Mouse (Mus musculus) Patski (cell line): ENCODE measurements around the gene Nfyc. TPM values are rescaled to one million over a fixed set of nuclear protein-coding genes. Genes with fewer than 3 reads are reported as not detected.

Experiments
- ATAC-seq: fragments of 100-300 bp; one replicate; pipeline ENCODE4 v1.8.0; 2021
- CTCF ChIA-PET: fragments of 350-600 bp; sonication (Branson Sonifier 250); formaldehyde crosslinking; loops from one replicate; lab custom pipeline; 2022; ENCODE audit warnings: inconsistent platforms; lab: Charles Lee
- POLR2A ChIA-PET: fragments of 350-600 bp; sonication (Branson Sonifier 250); formaldehyde crosslinking; loops from one replicate; lab custom pipeline; 2022; ENCODE audit warnings: antibody characterized with exemption, inconsistent platforms; lab: Charles Lee
- DNase-seq: peaks from one replicate; pipeline ENCODE4 v3.0.0-alpha.2; 2011; ENCODE audit warnings: low read depth, low spot score
- H3K27me3 ChIP-seq: fragments of 371-371 bp; one replicate; pipeline ENCODE4 v1.5.1; 2021
- CTCF ChIP-seq: fragments of 100-300 bp; IDR thresholded peaks from one replicate; pipeline ENCODE4 v1.5.1; 2021
- in situ Hi-C: fragments of 300-500 bp; cut with MboI; formaldehyde crosslinking; loops from 3 replicates; pipeline ENCODE4 v1.11.1; 2018; ENCODE audit warnings: low pct_unique_long_range_greater_than_20kb, mixed read lengths
- polyA plus RNA-seq: library from polyadenylated mRNA; unstranded; gene quantifications from one replicate; pipeline ENCODE4 v1.2.3, GENCODE M21; 2021

The Nfyc gene
- polyA plus RNA-seq, 1 experiment from 2014 or later, result 52.8 TPM

GRCm38 (mm10) chr4:120790027-120790426 is 41.3 kb downstream of the Nfyc start:
- CTCF ChIA-PET, result interaction anchor here (0.7 kb wide), 1 partner anchor 10 kb away, joined by 3 read pairs; no protein-coding TSS in a partner anchor

GRCm38 (mm10) chr4:120755801-120756200 is 75.6 kb downstream of the Nfyc start:
- no peak for TF ChIP-seq CTCF
- H3K27me3 ChIP-seq, result no peaks in the 10 kb centered on the region
- in situ Hi-C loops, result no loop called here
- DNase-seq (no peak), ATAC-seq (no peak)
- CTCF ChIA-PET, result no interaction called here
- POLR2A ChIA-PET, result no interaction called here

More at GRCm38 (mm10) chr4:120790027-120790426, 41.3 kb downstream of the Nfyc start:
- TF ChIP-seq CTCF, result no peak
- DNase-seq, result no peak
- POLR2A ChIA-PET, result no interaction called here
- ATAC-seq, result no peak
- in situ Hi-C loops, result no loop called here
- H3K27me3 ChIP-seq, result no peaks in the 10 kb centered on the region

GRCm38 (mm10) chr4:120755299-120755698 is 76.1 kb downstream of the Nfyc start:
- POLR2A ChIA-PET, result no interaction called here
- in situ Hi-C loops, result no loop called here
- ATAC-seq (no peak), DNase-seq (no peak)
- no peaks in the 10 kb centered on the region for H3K27me3 ChIP-seq
- CTCF ChIA-PET, result no interaction called here
- no peak for TF ChIP-seq CTCF

- POLR2A ChIA-PET, result no interaction called here
- no peak for TF ChIP-seq CTCF
These were observed 81.8 kb downstream of the Nfyc start for GRCm38 (mm10) chr4:120749601-120750000.

GRCm38 (mm10) chr4:120747941-120748866 is 83.2 kb downstream of the Nfyc start, which contains the start of gene Kcnq4:
TSS of gene Kcnq4 (minus strand) at chr4:120748612.
- no peak for TF ChIP-seq CTCF
- DNase-seq, result no peak
- in situ Hi-C loops, result no loop called here
- ChIA-PET CTCF (no interaction called here), POLR2A (interaction anchor here (0.6 kb wide), 1 partner anchor 682 kb away, joined by 3 read pairs; no protein-coding TSS in a partner anchor)
- ATAC-seq, result no peak
- H3K27me3 ChIP-seq, result peaks cover 4% of the 10 kb centered on the region

More at GRCm38 (mm10) chr4:120749601-120750000, 81.8 kb downstream of the Nfyc start:
- in situ Hi-C loops, result no loop called here
- CTCF ChIA-PET, result no interaction called here
- DNase-seq, result no peak
- no peaks in the 10 kb centered on the region for H3K27me3 ChIP-seq
- no peak for ATAC-seq

GRCm38 (mm10) chr4:120747243-120747792 is 84.1 kb downstream of the Nfyc start:
- ATAC-seq (no peak), DNase-seq (no peak)
- in situ Hi-C loops, result no loop called here
- POLR2A ChIA-PET, result no interaction called here
- no peak for TF ChIP-seq CTCF
- H3K27me3 ChIP-seq, result peaks cover 4% of the 10 kb centered on the region
- CTCF ChIA-PET, result no interaction called here

- H3K27me3 ChIP-seq, result peaks cover 4% of the 10 kb centered on the region
- CTCF ChIA-PET, result no interaction called here
These were observed 84.7 kb downstream of the Nfyc start for GRCm38 (mm10) chr4:120746552-120747150.

GRCm38 (mm10) chr4:120745731-120746551 is 85.4 kb downstream of the Nfyc start:
- H3K27me3 ChIP-seq, result peaks cover 4% of the 10 kb centered on the region
- CTCF ChIA-PET, result no interaction called here
- DNase-seq, result no peak
- POLR2A ChIA-PET, result no interaction called here
- TF ChIP-seq CTCF, result no peak
- ATAC-seq, result peak; percentile 23
- in situ Hi-C loops, result no loop called here

More at GRCm38 (mm10) chr4:120746552-120747150, 84.7 kb downstream of the Nfyc start:
- ATAC-seq (peak; percentile 28), DNase-seq (no peak)
- TF ChIP-seq CTCF, result no peak
- POLR2A ChIA-PET, result no interaction called here
- in situ Hi-C loops, result no loop called here

- in situ Hi-C loops, result no loop called here
- ChIA-PET CTCF (no interaction called here), POLR2A (no interaction called here)
- peaks cover 4% of the 10 kb centered on the region for H3K27me3 ChIP-seq
- TF ChIP-seq CTCF, result no peak
- ATAC-seq (no peak), DNase-seq (no peak)
These were observed 87.7 kb downstream of the Nfyc start for GRCm38 (mm10) chr4:120743636-120744035.

- POLR2A ChIA-PET, result no interaction called here
- CTCF ChIA-PET, result no interaction called here
- TF ChIP-seq CTCF, result no peak
- H3K27me3 ChIP-seq, result peaks cover 4% of the 10 kb centered on the region
- DNase-seq (no peak), ATAC-seq (no peak)
- in situ Hi-C loops, result no loop called here
These were observed 90.1 kb downstream of the Nfyc start for GRCm38 (mm10) chr4:120741303-120741702.
